Mouse (Mus musculus) hindbrain, embryonic 12.5 days (tissue): ENCODE data around the gene Mbd3l1. TPM values are rescaled to one million over a fixed set of nuclear protein-coding genes. Genes with fewer than 3 reads are reported as not detected.
A peak's percentile ranks its signal among the peaks of the same experiment; 100 is the strongest.

Source experiments
- ATAC-seq: fragments of 200-750 bp; cut with Nextera tagmentation; 2 replicates; pipeline ENCODE4 v1.8.0; 2017; ENCODE audit warnings: moderate TSS enrichment; ENCODE audit not compliant: low FRiP score
- H3K27ac ChIP-seq: fragments of 300-500 bp; sonication (generic); 2 replicates; pipeline ENCODE4 v1.5.1; 2016; ENCODE audit warnings: mild to moderate bottlenecking
- H3K27me3 ChIP-seq: fragments of 300-500 bp; sonication (generic); 2 replicates; pipeline ENCODE4 v1.6.1; 2016; ENCODE audit warnings: mild to moderate bottlenecking
- H3K36me3 ChIP-seq: fragments of 300-500 bp; sonication (generic); 2 replicates; pipeline ENCODE4 v1.6.1; 2016; ENCODE audit warnings: mild to moderate bottlenecking
- H3K4me1 ChIP-seq: fragments of 300-500 bp; sonication (generic); 2 replicates; pipeline ENCODE4 v1.6.1; 2016
- H3K4me2 ChIP-seq: fragments of 300-500 bp; sonication (generic); replicated peaks from 2 replicates; pipeline ENCODE4 v1.6.1; 2016; ENCODE audit warnings: mild to moderate bottlenecking
- H3K4me3 ChIP-seq: fragments of 300-500 bp; sonication (generic); 2 replicates; pipeline ENCODE4 v1.5.1; 2016; ENCODE audit warnings: mild to moderate bottlenecking
- H3K9ac ChIP-seq: fragments of 300-500 bp; sonication (generic); 2 replicates; pipeline ENCODE4 v1.6.1; 2016; ENCODE audit warnings: mild to moderate bottlenecking, moderate library complexity
- H3K9me3 ChIP-seq: fragments of 300-500 bp; sonication (generic); replicated peaks from 2 replicates; pipeline ENCODE4 v1.6.1; 2016; ENCODE audit warnings: mild to moderate bottlenecking
- WGBS: fragments of 180-500 bp; shearing (Covaris S2); methylation state at CpG from one replicate; pipeline ENCODE4 v1.1.7; 2016; 5-methylcytosine and 5-hydroxymethylcytosine counted together
- microRNA-seq: library from miRNA; unstranded; fragments of <30 nt; microRNA quantifications from one replicate; pipeline ENCODE4, GENCODE M21; 2017
- polyA plus RNA-seq: library from polyadenylated mRNA; unstranded; fragments of >200 nt; fragmentation: Nextera tagmentation; extraction: Ambion mirVana; gene quantifications from 2 replicates; pipeline ENCODE4 v1.2.1, GENCODE M21; 2016

Gene Mbd3l1
- not detected in 2 replicates for polyA plus RNA-seq

- ATAC-seq, result no peak
- WGBS, result 73% methylated on average over 3 of the region's 3 CpGs
- no peak within 1 kb of the TSS for H3K4me2 ChIP-seq
- 0 out of 2 replicates have a peak, but pooled peaks cover 2% of the 10 kb centered on the region for H3K4me1 ChIP-seq
- no peak within 1 kb of the TSS for H3K9ac ChIP-seq
- no peaks in the 10 kb centered on the region for H3K9me3 ChIP-seq
- H3K4me3 ChIP-seq, result no peak within 1 kb of the TSS
- H3K27ac ChIP-seq, result no peak within 1 kb of the TSS
- no peaks in the 10 kb centered on the region for H3K27me3 ChIP-seq
- no peaks in the 10 kb centered on the region for H3K36me3 ChIP-seq
Measured at GRCm38 (mm10) chr9:18478168-18478567, at the start of gene Mbd3l1, which contains the start of gene Zfp558. Gene Mbd3l1, plus strand, starts transcription at chr9:18478359. Gene Zfp558, minus strand, starts transcription at chr9:18478268.

DNA sequence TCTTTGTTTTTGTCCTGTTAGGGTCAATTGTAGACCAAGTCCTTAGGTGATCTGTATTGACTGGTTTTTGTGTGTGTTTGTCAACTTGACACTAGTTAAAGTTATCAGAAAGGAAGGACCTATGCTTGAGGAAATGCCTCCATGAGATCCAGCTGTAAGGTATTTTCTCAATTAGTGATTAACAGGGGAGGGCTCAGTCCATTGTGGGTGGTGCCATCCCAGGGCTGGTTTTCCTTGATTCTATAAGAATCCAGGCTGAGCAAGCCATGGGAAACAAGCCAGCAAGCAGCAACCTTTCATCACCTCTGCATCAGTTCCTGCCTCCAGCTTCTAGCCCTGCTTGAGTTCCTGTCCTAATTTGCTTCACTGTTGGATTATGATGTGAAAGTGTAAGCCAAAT, 47.8 kb upstream of the Mbd3l1 start, which contains the start of gene Mbd3l2:
Gene Mbd3l2, plus strand, starts transcription at position 301 of the 400 bp plus-strand sequence.
- Histone ChIP-seq H3K27me3 (no peaks in the 10 kb centered on the region), H3K4me3 (no peak within 1 kb of the TSS), H3K36me3 (no peaks in the 10 kb centered on the region), H3K9ac (no peak within 1 kb of the TSS), H3K27ac (no peak within 1 kb of the TSS), H3K9me3 (no peaks in the 10 kb centered on the region), H3K4me2 (no peak within 1 kb of the TSS), H3K4me1 (no peaks in the 10 kb centered on the region)
- ATAC-seq, result no peak

DNA sequence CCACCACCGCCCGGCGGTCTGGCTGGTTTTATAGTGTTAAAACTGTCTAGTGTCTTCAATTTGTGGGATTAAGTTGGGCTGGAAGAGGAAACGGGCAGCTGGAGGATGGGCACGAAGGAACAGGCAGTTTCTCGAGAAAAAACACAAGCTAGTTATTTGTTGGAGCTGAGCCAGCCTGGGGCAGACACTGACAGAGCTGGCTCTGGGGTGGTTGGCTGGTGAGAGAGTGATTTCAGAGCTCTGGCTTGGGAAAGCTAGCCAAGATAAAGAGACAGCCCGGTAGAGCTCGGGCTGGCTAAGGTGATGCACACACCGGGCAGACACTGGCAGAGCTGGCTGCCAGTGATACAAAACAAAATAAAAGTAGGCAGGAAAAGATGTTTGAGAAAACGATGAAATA, 46.5 kb upstream of the Mbd3l1 start:
- H3K4me3 ChIP-seq, result no peak overlapping the region
- ATAC-seq, result no peak
- 90% methylated on average over 10 of the region's 10 CpGs for WGBS
- H3K4me2 ChIP-seq, result no peak overlapping the region
- no peaks in the 10 kb centered on the region for H3K4me1 ChIP-seq
- H3K9me3 ChIP-seq, result no peaks in the 10 kb centered on the region
- no peaks in the 10 kb centered on the region for H3K27me3 ChIP-seq
- no peak overlapping the region for H3K27ac ChIP-seq
- H3K36me3 ChIP-seq, result no peaks in the 10 kb centered on the region
- H3K9ac ChIP-seq, result no peak overlapping the region

GRCm38 (mm10) chr9:18456520-18456919, 21.6 kb upstream of the Mbd3l1 start:
- no peak for ATAC-seq
- no peaks in the 10 kb centered on the region for H3K4me1 ChIP-seq
- H3K27me3 ChIP-seq, result no peaks in the 10 kb centered on the region
- peaks cover 3% of the 10 kb centered on the region; the same call in 1 of the 2 replicates for H3K9me3 ChIP-seq
- H3K9ac ChIP-seq, result no peak overlapping the region
- peaks cover 49% of the 10 kb centered on the region for H3K36me3 ChIP-seq
- H3K27ac ChIP-seq, result no peak overlapping the region
- H3K4me2 ChIP-seq, result no peak overlapping the region
- H3K4me3 ChIP-seq, result no peak overlapping the region
- 90% methylated on average over 4 of the region's 4 CpGs for WGBS

- peaks cover 49% of the 10 kb centered on the region for H3K36me3 ChIP-seq
- H3K4me2 ChIP-seq, result no peak overlapping the region
- no peaks in the 10 kb centered on the region for H3K27me3 ChIP-seq
- no peak overlapping the region for H3K9ac ChIP-seq
- ATAC-seq, result no peak
- no peaks in the 10 kb centered on the region for H3K9me3 ChIP-seq
- WGBS, result 55% methylated on average over 3 of the region's 3 CpGs
- H3K4me1 ChIP-seq, result no peaks in the 10 kb centered on the region
- no peak overlapping the region for H3K27ac ChIP-seq
- no peak overlapping the region for H3K4me3 ChIP-seq
Measured at GRCm38 (mm10) chr9:18467350-18467749, 10.8 kb upstream of the Mbd3l1 start.

DNA sequence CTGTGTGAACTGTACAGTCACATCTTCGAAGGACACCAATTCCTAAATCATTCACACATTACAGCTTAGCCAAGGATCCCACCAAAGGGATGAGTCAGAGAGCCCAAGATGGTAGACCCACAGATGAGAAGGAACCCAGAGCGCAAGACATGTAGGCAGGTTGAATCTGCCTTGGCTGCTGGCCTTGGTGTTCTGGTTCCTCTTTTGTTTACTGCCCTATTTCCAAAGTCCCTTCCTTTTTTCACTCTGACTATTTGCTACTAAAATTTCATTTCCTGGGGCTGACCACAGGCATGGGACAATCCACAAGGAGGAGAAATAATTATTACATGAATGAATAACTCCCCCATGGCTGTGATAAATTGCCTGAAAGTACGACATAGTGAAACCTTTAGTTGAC, 10.2 kb upstream of the Mbd3l1 start:
- H3K4me1 ChIP-seq, result no peaks in the 10 kb centered on the region
- no peak overlapping the region for H3K4me3 ChIP-seq
- no peak for ATAC-seq
- H3K27me3 ChIP-seq, result no peaks in the 10 kb centered on the region
- no peak overlapping the region for H3K4me2 ChIP-seq
- no peaks in the 10 kb centered on the region for H3K9me3 ChIP-seq
- WGBS, result 95% methylated on average over 3 of the region's 3 CpGs
- H3K36me3 ChIP-seq, result peaks cover 49% of the 10 kb centered on the region
- H3K9ac ChIP-seq, result no peak overlapping the region
- H3K27ac ChIP-seq, result no peak overlapping the region

DNA sequence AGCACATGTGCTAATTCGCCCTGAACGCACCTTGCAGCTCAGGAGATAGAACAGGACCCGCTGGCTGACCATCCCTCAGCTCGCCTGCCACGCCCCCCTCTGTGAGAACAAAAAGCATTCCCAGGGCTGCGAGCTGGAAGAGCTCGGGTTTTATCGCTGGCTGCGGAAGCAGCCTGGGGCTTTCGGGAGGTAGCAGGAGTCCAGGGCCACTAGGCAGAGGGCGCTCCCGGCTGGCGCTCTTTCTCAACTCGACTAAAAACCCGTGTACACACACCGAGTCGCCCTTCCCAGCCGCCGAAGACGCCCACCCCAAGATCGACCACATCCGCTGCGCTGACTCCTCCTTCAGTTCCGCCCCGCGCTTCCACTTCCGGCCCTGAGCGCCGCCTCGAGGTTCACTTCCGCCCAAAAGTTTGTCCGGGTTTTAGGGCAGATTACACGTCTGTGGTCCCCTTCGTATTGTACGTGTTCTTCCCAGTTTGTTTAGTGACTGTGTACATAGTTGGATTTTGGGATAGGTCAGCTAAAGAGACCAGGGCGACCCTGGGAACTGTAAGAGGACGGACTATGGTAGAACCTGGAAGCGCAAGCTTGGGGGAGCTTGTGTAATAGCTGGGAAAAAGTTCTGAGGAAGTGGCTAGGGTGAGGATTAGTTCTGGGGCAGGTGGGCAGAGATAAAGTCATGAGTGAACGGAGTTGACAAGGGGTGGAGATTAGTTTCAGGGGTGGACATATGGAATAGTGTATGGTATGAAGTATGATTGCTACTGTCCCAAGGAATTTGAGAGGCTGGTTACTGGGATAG, 4.6 kb upstream of the Mbd3l1 start:
- H3K4me1 ChIP-seq, result 0 out of 2 replicates have a peak, but pooled peaks cover 2% of the 10 kb centered on the region
- peaks cover 8% of the 10 kb centered on the region for H3K36me3 ChIP-seq
- no peaks in the 10 kb centered on the region for H3K9me3 ChIP-seq
- peak overlapping the region; percentile 68 for H3K4me2 ChIP-seq
- no peaks in the 10 kb centered on the region for H3K27me3 ChIP-seq
- H3K9ac ChIP-seq, result peak overlapping the region; percentile 67
- peak overlapping the region; percentile 63 for H3K4me3 ChIP-seq
- ATAC-seq, result peak; percentile 98
- H3K27ac ChIP-seq, result peak overlapping the region; percentile 92
- WGBS, result 6% methylated on average over 39 of the region's 39 CpGs

DNA sequence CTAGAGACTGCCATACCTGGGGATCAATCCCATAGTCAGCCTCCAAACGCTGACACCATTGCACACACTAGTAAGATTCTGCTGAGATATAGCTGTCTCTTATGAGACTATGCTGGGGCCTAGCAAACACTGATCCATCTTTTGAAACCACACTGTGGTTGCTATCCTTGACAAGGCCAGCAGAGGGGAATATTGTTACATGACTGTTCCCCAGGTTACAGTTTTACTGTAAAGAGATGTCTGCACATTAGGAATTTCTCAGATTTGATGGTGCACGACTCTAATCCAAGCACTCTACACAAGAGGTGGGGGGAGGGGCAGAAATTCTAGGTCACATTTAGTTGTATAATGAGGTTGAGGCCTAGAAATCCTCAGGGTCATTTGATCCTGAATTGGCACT, 29.9 kb downstream of the Mbd3l1 start:
- H3K27me3 ChIP-seq, result no peaks in the 10 kb centered on the region
- no peaks in the 10 kb centered on the region for H3K36me3 ChIP-seq
- H3K4me3 ChIP-seq, result no peak overlapping the region
- no peak overlapping the region for H3K27ac ChIP-seq
- 53% methylated on average over 2 of the region's 2 CpGs for WGBS
- ATAC-seq, result no peak
- no peak overlapping the region for H3K4me2 ChIP-seq
- H3K4me1 ChIP-seq, result no peaks in the 10 kb centered on the region
- no peaks in the 10 kb centered on the region for H3K9me3 ChIP-seq
- no peak overlapping the region for H3K9ac ChIP-seq

Small RNA genes lying within 50 kb of the gene (microRNA-seq; reads per million reads assigned to microRNA genes)
- gene Gm22854, result not detected

Other genes starting within 250 kb of the Mbd3l1 start
- gene Chordc1, start 186.2 kb upstream of the Mbd3l1 start, polyA plus RNA-seq, result 127 and 134 TPM in 2 replicates
- 2.8 and 2.9 TPM in 2 replicates for gene Naalad2, start 75.4 kb upstream of the Mbd3l1 start, polyA plus RNA-seq
- gene Ubtfl1, start 73.9 kb upstream of the Mbd3l1 start, polyA plus RNA-seq, result not detected in 2 replicates
- gene Mbd3l2, start 47.7 kb upstream of the Mbd3l1 start, polyA plus RNA-seq, result not detected in 2 replicates
- 26.3 and 27.3 TPM in 2 replicates for gene Zfp558, start 91 bp upstream of the Mbd3l1 start, polyA plus RNA-seq
- not detected in 2 replicates for gene Muc16, start 196.2 kb downstream of the Mbd3l1 start, polyA plus RNA-seq